Mouse (Mus musculus) forebrain, embryonic 15.5 days (tissue): ENCODE measurements around the gene Ralgps1. TPM values are rescaled to one million over a fixed set of nuclear protein-coding genes. Genes with fewer than 3 reads are reported as not detected.
"Not testable (repeated sequence)": the region's sequence is repeated elsewhere in the genome, so short reads cannot be mapped to it uniquely, and the experiment has no call there.

Experiments used
- ATAC-seq: fragments of 200-750 bp; cut with Nextera tagmentation; replicated peaks from 2 replicates; pipeline ENCODE4 v1.8.0; 2017; ENCODE audit warnings: mild to moderate bottlenecking, moderate TSS enrichment, moderate library complexity
- H3K27ac ChIP-seq: fragments of 300-500 bp; sonication (generic); replicated peaks from 2 replicates; pipeline ENCODE4 v1.5.1; 2015; ENCODE audit warnings: mild to moderate bottlenecking, inconsistent platforms
- H3K27me3 ChIP-seq: fragments of 300-500 bp; sonication (generic); 2 replicates; pipeline ENCODE4 v1.6.1; 2015; ENCODE audit warnings: inconsistent platforms
- H3K36me3 ChIP-seq: fragments of 300-500 bp; sonication (generic); 2 replicates; pipeline ENCODE4 v1.6.1; 2015; ENCODE audit warnings: mild to moderate bottlenecking, inconsistent platforms
- H3K4me1 ChIP-seq: fragments of 300-500 bp; sonication (generic); 2 replicates; pipeline ENCODE4 v1.6.1; 2015; ENCODE audit warnings: inconsistent platforms
- H3K4me2 ChIP-seq: fragments of 300-500 bp; sonication (generic); replicated peaks from 2 replicates; pipeline ENCODE4 v1.6.1; 2015; ENCODE audit warnings: mild to moderate bottlenecking, inconsistent platforms
- H3K4me3 ChIP-seq: fragments of 300-500 bp; sonication (generic); 2 replicates; pipeline ENCODE4 v1.5.1; 2015; ENCODE audit warnings: mild to moderate bottlenecking, inconsistent platforms
- H3K9ac ChIP-seq: fragments of 300-500 bp; sonication (generic); replicated peaks from 2 replicates; pipeline ENCODE4 v1.6.1; 2015; ENCODE audit warnings: mild to moderate bottlenecking, inconsistent platforms
- H3K9me3 ChIP-seq: fragments of 300-500 bp; sonication (generic); 2 replicates; pipeline ENCODE4 v1.6.1; 2016; ENCODE audit warnings: inconsistent platforms
- WGBS: fragments of 180-500 bp; shearing (Covaris S2); methylation state at CpG from one replicate; pipeline ENCODE4 v1.1.7; 2015; ENCODE audit warnings: mixed read lengths; 5-methylcytosine and 5-hydroxymethylcytosine counted together
- polyA plus RNA-seq: library from polyadenylated mRNA; unstranded; fragments of >200 nt; fragmentation: Nextera tagmentation; extraction: Ambion mirVana; gene quantifications from 2 replicates; pipeline ENCODE4 v1.2.1, GENCODE M21; 2015

Gene Ralgps1
- polyA plus RNA-seq, 1 experiment from 2014 or later = 39.1 TPM

DNA sequence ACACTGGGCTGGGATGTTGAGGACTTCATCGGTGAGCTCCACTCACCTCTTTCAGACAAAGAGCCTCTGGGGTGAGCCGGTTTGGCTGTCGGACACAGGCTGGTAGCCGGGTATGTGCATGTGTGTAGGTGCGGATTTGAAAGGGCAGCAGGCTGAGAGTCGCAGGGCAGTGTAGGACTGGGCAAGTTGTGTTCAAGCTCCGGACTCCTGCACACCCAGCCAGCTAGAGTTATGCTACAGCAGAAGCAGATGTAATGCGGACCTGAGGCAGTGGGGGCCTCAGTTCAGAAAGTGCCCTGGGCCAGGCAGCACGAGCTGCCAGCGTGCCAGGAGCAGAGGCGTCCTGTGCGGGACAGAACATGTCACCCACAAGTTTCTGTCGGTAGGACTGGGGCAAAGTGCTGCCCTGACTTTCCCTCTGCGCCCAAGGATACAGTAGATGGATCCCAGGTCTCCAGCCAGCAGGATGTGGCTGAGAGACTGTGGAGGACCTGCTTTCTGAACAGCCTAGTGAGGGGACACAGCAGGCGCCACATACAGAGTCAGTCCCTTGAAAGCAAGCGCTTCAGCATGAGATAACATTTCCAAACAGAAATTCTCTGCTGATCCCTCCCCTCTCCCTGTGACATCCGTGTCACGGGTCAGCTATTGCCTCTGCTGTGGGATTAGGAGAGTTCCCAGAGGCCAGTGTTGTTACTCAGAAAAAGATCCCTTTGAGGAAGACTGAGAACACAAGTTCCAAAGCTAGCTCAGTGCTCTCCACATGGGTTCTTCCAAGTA is 154.5 kb downstream of the Ralgps1 start:
- no peak for ATAC-seq
- Histone ChIP-seq H3K27ac (peak overlapping the region; percentile 70), H3K27me3 (no peaks in the 10 kb centered on the region), H3K4me1 (peaks cover 35% of the 10 kb centered on the region), H3K9me3 (no peaks in the 10 kb centered on the region), H3K9ac (peak overlapping the region; percentile 45), H3K4me2 (peak overlapping the region; percentile 51), H3K36me3 (no peaks in the 10 kb centered on the region), H3K4me3 (peak overlapping the region; percentile 34)
- 9% methylated on average over 18 of the region's 18 CpGs for WGBS

DNA sequence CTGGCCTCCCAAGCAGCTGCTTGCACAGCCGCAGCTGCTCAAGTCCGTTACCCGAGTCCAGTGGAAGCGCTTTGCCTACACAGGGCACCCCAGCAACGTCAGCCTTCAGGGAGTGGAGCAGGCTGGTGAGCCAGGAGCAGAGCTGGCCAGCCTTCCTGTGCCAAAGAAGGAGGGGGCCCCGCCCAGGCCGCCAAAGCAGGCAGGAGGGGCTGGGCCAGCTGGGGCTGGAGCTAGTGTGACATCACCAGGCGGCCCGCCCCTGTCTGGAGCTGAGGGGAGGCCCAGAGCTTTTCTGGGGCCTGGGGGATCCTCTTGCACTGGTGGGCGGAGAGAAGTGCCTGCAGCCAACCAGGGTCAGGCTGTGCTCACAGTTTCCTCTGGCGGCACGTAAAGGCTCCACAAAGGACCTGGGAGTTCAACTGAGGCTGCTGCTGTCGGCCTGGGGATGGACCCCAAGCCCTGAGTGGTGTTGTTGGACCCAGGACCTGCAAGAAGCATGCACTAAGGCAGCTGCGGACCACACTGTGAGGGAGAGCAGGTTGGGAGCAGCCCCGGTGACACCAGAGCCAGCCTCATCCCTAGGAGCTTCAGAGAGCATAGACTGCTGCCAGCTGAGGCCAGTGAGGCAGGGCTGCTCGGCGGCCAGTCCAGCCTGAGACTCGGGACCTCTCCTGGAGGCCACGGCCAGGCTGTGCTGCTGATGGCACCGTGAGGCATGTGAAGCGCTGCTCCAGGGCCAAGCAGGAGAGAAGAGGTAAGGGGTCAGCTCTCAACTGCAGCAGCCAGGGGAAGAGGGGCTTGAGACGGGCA is 155.4 kb downstream of the Ralgps1 start, which contains the start of gene Angptl2:
Gene Angptl2 (plus strand): TSS at position 370 of the 810 bp plus-strand sequence.
- no peaks in the 10 kb centered on the region for H3K9me3 ChIP-seq
- H3K9ac ChIP-seq = peak within 1 kb of the TSS; percentile 45
- H3K4me1 ChIP-seq = peaks cover 35% of the 10 kb centered on the region
- H3K4me2 ChIP-seq = peak within 1 kb of the TSS; percentile 51
- H3K27ac ChIP-seq = peak within 1 kb of the TSS; percentile 70
- peak within 1 kb of the TSS; percentile 34 for H3K4me3 ChIP-seq
- under 1% methylated on average over 22 of the region's 22 CpGs for WGBS
- H3K27me3 ChIP-seq = no peaks in the 10 kb centered on the region
- peak; percentile 96 for ATAC-seq
- no peaks in the 10 kb centered on the region for H3K36me3 ChIP-seq

DNA sequence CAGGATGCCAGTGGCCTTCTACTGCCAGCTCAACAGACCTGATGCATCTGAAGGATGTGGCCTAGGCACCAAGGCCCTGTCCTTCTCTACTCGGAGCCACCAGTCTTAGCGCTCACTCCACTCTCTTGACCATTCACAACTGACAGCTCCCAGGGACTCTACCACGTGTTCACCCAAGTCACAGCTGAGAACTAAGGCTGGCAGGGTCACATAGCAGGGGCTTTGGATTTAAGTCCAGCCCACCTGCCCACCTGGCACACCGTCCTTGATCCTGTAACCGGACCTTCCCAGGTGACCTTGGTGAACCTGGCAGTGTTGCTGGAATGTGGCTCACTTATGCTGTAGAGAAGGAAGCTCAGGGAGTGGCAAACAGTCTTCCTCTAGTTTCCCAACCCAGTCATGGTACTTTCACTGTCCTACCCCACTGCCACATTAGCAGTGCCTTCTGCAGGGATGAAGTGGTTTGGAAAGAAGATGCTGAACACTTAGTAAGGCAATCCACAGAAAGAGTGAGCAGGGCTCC is 156.0 kb downstream of the Ralgps1 start:
- peaks cover 35% of the 10 kb centered on the region for H3K4me1 ChIP-seq
- H3K9me3 ChIP-seq = no peaks in the 10 kb centered on the region
- no peak for ATAC-seq
- no peaks in the 10 kb centered on the region for H3K27me3 ChIP-seq
- H3K36me3 ChIP-seq = no peaks in the 10 kb centered on the region
- peak overlapping the region; percentile 51 for H3K4me2 ChIP-seq
- no peak overlapping the region for H3K4me3 ChIP-seq
- no peak overlapping the region for H3K9ac ChIP-seq
- 84% methylated on average over 5 of the region's 5 CpGs for WGBS
- H3K27ac ChIP-seq = peak overlapping the region; percentile 70

DNA sequence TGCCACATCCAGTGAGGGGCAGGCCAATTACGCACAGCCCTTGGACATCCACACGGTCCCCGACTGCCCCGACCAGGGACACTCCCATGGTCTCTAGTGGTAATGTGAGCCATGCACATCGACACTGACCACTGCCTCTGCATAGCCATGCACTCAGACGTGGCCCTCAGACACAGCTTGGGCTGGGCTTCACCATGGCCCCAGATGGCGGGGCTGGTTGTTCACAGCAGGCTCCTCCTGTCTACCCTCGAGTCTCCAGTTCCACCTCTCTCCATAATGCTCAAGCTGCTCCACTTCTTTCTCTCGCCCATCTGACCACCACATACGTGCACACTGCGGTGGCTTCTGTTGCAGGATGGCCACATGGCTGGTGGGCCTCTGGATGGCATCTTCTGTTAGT is 160.0 kb downstream of the Ralgps1 start:
- WGBS = 85% methylated on average over 11 of the region's 11 CpGs
- ATAC-seq = not testable (repeated sequence)

DNA sequence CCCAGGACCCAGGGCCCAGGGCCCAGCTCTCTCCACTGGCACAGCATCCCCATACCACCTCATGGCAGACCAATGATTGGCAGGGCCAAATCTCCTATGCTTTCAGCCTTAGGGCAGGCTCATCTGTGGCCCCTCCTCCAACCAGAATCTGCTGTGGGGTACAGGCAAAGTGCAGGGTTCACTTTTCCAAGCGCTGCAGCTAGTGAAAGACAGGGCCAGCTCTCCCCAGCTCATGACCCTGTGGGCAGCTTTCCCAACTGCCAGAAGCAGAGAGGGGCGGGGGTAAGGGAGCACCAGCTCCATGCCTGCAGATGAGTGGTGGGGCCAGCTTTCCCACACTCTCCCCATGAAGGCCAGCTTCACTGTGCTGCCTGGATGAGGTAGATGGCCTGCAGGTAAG is 160.4 kb downstream of the Ralgps1 start:
- 79% methylated on average over 2 of the region's 2 CpGs for WGBS
- ATAC-seq = no peak
- H3K4me3 ChIP-seq = no peak overlapping the region
- peaks cover 19% of the 10 kb centered on the region for H3K4me1 ChIP-seq
- H3K9ac ChIP-seq = no peak overlapping the region
- no peaks in the 10 kb centered on the region for H3K36me3 ChIP-seq
- no peak overlapping the region for H3K27ac ChIP-seq
- no peaks in the 10 kb centered on the region for H3K9me3 ChIP-seq
- H3K4me2 ChIP-seq = no peak overlapping the region
- H3K27me3 ChIP-seq = no peaks in the 10 kb centered on the region

More for the DNA sequence above, 160.0 kb downstream of the Ralgps1 start:
- H3K27me3 ChIP-seq, H3K27ac ChIP-seq, H3K9ac ChIP-seq, H3K4me3 ChIP-seq, H3K4me2 ChIP-seq, H3K36me3 ChIP-seq, H3K9me3 ChIP-seq: not testable (repeated sequence)
- peaks cover 19% of the 10 kb centered on the region for H3K4me1 ChIP-seq

DNA sequence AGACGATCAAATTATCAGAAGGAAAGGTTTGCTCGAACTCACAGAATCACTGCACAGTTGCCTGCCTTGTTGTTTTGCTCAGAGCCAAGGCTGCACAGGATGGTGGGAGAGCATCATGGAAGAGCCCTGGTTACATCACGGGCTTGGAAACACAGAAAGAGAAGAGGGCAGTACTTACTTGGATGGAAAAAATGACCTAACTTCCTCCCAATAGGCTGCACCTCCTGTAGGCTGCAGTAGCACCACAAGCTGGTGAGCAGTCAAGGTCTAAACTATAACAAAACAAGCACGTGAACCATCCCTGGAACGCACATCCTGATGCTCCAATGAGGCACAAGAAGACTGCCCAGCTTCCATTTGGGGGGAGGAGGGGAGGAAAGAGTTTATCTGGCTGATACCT is 163.2 kb downstream of the Ralgps1 start:
- Histone ChIP-seq H3K27ac (no peak overlapping the region), H3K9me3 (no peaks in the 10 kb centered on the region), H3K4me1 (peaks cover 20% of the 10 kb centered on the region), H3K27me3 (no peaks in the 10 kb centered on the region), H3K4me2 (no peak overlapping the region), H3K36me3 (no peaks in the 10 kb centered on the region), H3K4me3 (no peak overlapping the region), H3K9ac (no peak overlapping the region)
- WGBS = 89% methylated on average over 5 of the region's 5 CpGs
- ATAC-seq = no peak

- whole genome bisulfite sequencing = 47% methylated on average over 4 of the region's 4 CpGs
- no peaks in the 10 kb centered on the region for H3K27me3 ChIP-seq
- no peak overlapping the region for H3K9ac ChIP-seq
- no peaks in the 10 kb centered on the region for H3K9me3 ChIP-seq
- ATAC-seq = no peak
- peaks cover 26% of the 10 kb centered on the region for H3K4me1 ChIP-seq
- H3K36me3 ChIP-seq = no peaks in the 10 kb centered on the region
- H3K4me2 ChIP-seq = no peak overlapping the region
- no peak overlapping the region for H3K27ac ChIP-seq
- H3K4me3 ChIP-seq = no peak overlapping the region
Observed at GRCm38 (mm10) chr2:33207069-33207468, 164.2 kb downstream of the Ralgps1 start.

DNA sequence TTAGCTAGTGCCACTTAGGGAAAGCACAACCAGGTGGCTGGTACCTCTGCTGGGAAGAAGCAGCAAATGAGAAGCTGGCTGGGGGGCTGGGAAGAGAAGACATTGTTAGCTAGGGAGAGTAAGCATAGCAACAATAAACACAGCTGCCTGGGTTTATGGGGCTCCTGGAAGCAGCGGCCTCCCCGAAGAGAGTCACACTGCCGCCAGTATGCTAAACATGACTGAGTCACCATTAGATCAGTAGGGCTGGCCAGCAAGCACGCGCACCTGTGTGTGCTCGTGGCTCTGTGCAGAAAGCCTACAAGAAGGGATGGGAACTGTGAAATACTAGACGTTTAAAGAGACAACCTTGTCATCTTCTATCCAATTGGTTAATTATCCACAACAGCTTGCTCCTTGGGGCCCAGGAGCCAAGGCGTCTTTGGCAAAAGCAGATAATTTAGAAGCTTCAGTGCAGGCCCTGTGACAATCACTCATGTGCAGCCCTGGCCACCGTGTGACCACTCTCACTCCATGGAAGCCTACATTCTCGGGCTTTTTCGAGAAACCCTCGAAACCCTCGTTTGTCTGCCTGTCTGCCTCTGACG is 165.3 kb downstream of the Ralgps1 start:
- no peak overlapping the region for H3K9ac ChIP-seq
- no peaks in the 10 kb centered on the region for H3K36me3 ChIP-seq
- no peaks in the 10 kb centered on the region for H3K27me3 ChIP-seq
- no peak overlapping the region for H3K4me3 ChIP-seq
- no peaks in the 10 kb centered on the region for H3K9me3 ChIP-seq
- H3K4me1 ChIP-seq = peaks cover 26% of the 10 kb centered on the region
- WGBS = 48% methylated on average over 14 of the region's 14 CpGs
- ATAC-seq = no peak
- H3K27ac ChIP-seq = 0 out of 2 replicates have a peak overlapping the region, but pooled peaks have one; percentile 22
- no peak overlapping the region for H3K4me2 ChIP-seq

GRCm38 (mm10) chr2:33204980-33205379 is 166.3 kb downstream of the Ralgps1 start:
- Histone ChIP-seq H3K9ac (no peak overlapping the region), H3K4me2 (no peak overlapping the region), H3K4me1 (peaks cover 26% of the 10 kb centered on the region), H3K9me3 (no peaks in the 10 kb centered on the region), H3K27ac (no peak overlapping the region), H3K27me3 (no peaks in the 10 kb centered on the region), H3K36me3 (no peaks in the 10 kb centered on the region), H3K4me3 (no peak overlapping the region)
- 92% methylated on average over 5 of the region's 5 CpGs for WGBS
- no peak for ATAC-seq

GRCm38 (mm10) chr2:33203284-33203683 is 168.0 kb downstream of the Ralgps1 start:
- no peaks in the 10 kb centered on the region for H3K36me3 ChIP-seq
- H3K4me3 ChIP-seq = no peak overlapping the region
- H3K27ac ChIP-seq = no peak overlapping the region; the same call in 1 of the 2 replicates
- 44% methylated on average over 6 of the region's 6 CpGs for WGBS
- H3K4me2 ChIP-seq = no peak overlapping the region
- H3K4me1 ChIP-seq = peaks cover 26% of the 10 kb centered on the region
- H3K27me3 ChIP-seq = no peaks in the 10 kb centered on the region
- no peaks in the 10 kb centered on the region for H3K9me3 ChIP-seq
- no peak for ATAC-seq
- H3K9ac ChIP-seq = no peak overlapping the region

GRCm38 (mm10) chr2:33200368-33201068 is 170.8 kb downstream of the Ralgps1 start:
- Histone ChIP-seq H3K4me3 (no peak overlapping the region), H3K4me2 (no peak overlapping the region), H3K4me1 (peaks cover 15% of the 10 kb centered on the region), H3K36me3 (no peaks in the 10 kb centered on the region), H3K9me3 (no peaks in the 10 kb centered on the region), H3K27me3 (no peaks in the 10 kb centered on the region), H3K9ac (no peak overlapping the region), H3K27ac (no peak overlapping the region)
- WGBS = 81% methylated on average over 14 of the region's 14 CpGs
- no peak for ATAC-seq
